Mouse (Mus musculus) limb, embryonic 14.5 days (tissue): ENCODE measurements around the gene Akap2. TPM values are rescaled to one million over a fixed set of nuclear protein-coding genes. Genes with fewer than 3 reads are reported as not detected.
A peak's percentile ranks its signal among the peaks of the same experiment; 100 is the strongest.

ENCODE experiments used
- ATAC-seq: fragments of 200-750 bp; cut with Nextera tagmentation; 2 replicates; pipeline ENCODE4 v1.8.0; 2017; ENCODE audit warnings: low read depth, moderate number of reproducible peaks, moderate TSS enrichment; ENCODE audit not compliant: low FRiP score
- DNase-seq: peaks from one replicate; pipeline ENCODE4 v3.0.0-alpha.2; 2015; ENCODE audit warnings: low spot score
- H3K27ac ChIP-seq: fragments of 300-500 bp; sonication (generic); replicated peaks from 2 replicates; pipeline ENCODE4 v1.5.1; 2014; ENCODE audit warnings: low read depth, mild to moderate bottlenecking, low read length, moderate library complexity, mixed read lengths
- H3K27me3 ChIP-seq: fragments of 300-500 bp; sonication (generic); 2 replicates; pipeline ENCODE4 v1.6.1; 2014; ENCODE audit warnings: low read length, mixed read lengths; ENCODE audit not compliant: control insufficient read depth, insufficient read depth
- H3K36me3 ChIP-seq: fragments of 300-500 bp; sonication (generic); 2 replicates; pipeline ENCODE4 v1.6.1; 2014; ENCODE audit warnings: mild to moderate bottlenecking, low read length, moderate library complexity, mixed read lengths; ENCODE audit not compliant: control insufficient read depth, insufficient read depth
- H3K4me1 ChIP-seq: fragments of 300-500 bp; sonication (generic); 2 replicates; pipeline ENCODE4 v1.6.1; 2014; ENCODE audit warnings: antibody characterized with exemption, low read length, mixed read lengths; ENCODE audit not compliant: control insufficient read depth, insufficient read depth
- H3K4me2 ChIP-seq: fragments of 300-500 bp; sonication (generic); replicated peaks from 2 replicates; pipeline ENCODE4 v1.6.1; 2014; ENCODE audit warnings: low read depth, mild to moderate bottlenecking, low read length, moderate library complexity; ENCODE audit not compliant: severe bottlenecking
- H3K4me3 ChIP-seq: fragments of 300-500 bp; sonication (generic); replicated peaks from 2 replicates; pipeline ENCODE4 v1.5.1; 2014; ENCODE audit warnings: low read length
- H3K9ac ChIP-seq: fragments of 300-500 bp; sonication (generic); 2 replicates; pipeline ENCODE4 v1.6.1; 2014; ENCODE audit warnings: mild to moderate bottlenecking, low read depth, low read length, moderate library complexity; ENCODE audit not compliant: severe bottlenecking
- H3K9me3 ChIP-seq: fragments of 300-500 bp; sonication (generic); 2 replicates; pipeline ENCODE4 v1.6.1; 2016; ENCODE audit warnings: low read length; ENCODE audit not compliant: control insufficient read depth
- POLR2A ChIP-seq: fragments of 200-500 bp; IDR thresholded peaks from 2 replicates; pipeline ENCODE4 v1.8.0; 2012; ENCODE audit warnings: inconsistent platforms, mild to moderate bottlenecking, moderate library complexity, borderline replicate concordance; ENCODE audit not compliant: insufficient read depth, insufficient read length; ENCODE audit errors: extremely low read depth
- WGBS: fragments of 180-500 bp; shearing (Covaris S2); extraction: QIAGEN DNeasy Blood & Tissue Kit; methylation state at CpG from one replicate; pipeline ENCODE4 v1.1.7; 2014; 5-methylcytosine and 5-hydroxymethylcytosine counted together
- polyA plus RNA-seq, 2 experiments: library from polyadenylated mRNA; depleted of rRNA in 1 of 2; stranded (reverse) in 1 of 2; unstranded in 1 of 2; fragments of >200 nt; fragmentation: Nextera tagmentation in 1 of 2; extraction: Ambion mirVana in 1 of 2; gene quantifications; 2 replicates each; pipeline versions ENCODE4 v1.2.1 to v1.2.3; 2012 to 2014

Gene Akap2
- polyA plus RNA-seq, 2 experiments, result 23.6 to 27.6 TPM

DNA sequence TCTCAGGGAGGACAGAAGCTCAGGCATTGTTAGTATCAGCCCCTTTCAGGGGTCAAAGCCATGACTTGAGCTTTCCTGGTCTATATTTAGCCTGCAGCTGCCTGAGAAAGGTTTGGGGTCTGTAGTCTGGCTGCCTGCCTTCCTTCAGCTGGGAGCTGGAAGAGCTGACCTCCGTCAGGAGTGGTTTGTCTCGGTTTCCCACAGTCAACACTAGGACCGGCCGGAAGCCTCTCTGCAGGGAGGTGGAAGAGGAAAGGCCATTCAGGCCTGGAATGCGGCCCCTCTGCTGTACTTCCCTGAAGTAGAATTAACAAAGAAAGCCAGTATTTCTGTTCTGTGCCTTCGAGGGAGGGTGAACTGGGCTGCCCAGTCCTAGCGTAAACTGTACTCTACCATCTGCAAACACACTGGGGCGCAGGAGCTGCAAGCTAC lies 129.6 kb downstream of the Akap2 start:
- Histone ChIP-seq H3K9ac (peak overlapping the region; percentile 38), H3K4me1 (peaks cover 43% of the 10 kb centered on the region)
- 21% methylated on average over 8 of the region's 8 CpGs for WGBS

DNA sequence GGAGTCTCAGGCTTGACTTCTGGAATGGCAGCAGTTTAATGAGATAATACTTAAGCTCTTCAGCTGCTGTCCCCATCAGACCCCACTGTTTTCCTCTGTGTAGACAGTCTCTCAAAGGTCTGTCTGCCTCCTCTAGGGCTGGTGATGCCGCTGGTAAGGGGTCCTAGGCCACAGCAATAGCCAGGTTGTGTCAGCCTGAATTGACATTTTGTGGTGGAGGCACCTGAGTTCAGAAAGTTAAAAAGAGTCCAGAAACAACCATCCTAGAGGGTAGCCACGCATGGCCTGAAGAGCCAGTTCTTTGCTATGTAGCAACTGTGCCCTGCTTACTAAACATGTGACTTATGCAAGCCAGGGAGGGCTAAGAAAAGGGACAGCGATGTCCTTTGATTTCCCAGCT lies 130.2 kb downstream of the Akap2 start:
- no peaks in the 10 kb centered on the region for H3K27me3 ChIP-seq
- no peak for TF ChIP-seq POLR2A
- H3K4me2 ChIP-seq, result peak overlapping the region; percentile 50
- 0 out of 2 replicates have a peak overlapping the region, but pooled peaks have one; percentile 0 for H3K9ac ChIP-seq
- WGBS, result 87% methylated on average over 3 of the region's 3 CpGs
- peaks cover 9% of the 10 kb centered on the region; the same call in 1 of the 2 replicates for H3K36me3 ChIP-seq
- 0 out of 2 replicates have a peak overlapping the region, but pooled peaks have one; percentile 36 for H3K4me3 ChIP-seq
- peak overlapping the region; percentile 88 for H3K27ac ChIP-seq
- no peak for ATAC-seq
- peaks cover 43% of the 10 kb centered on the region for H3K4me1 ChIP-seq
- DNase-seq, result no peak
- H3K9me3 ChIP-seq, result no peaks in the 10 kb centered on the region

More for the DNA sequence above, 129.6 kb downstream of the Akap2 start:
- Histone ChIP-seq H3K36me3 (peaks cover 9% of the 10 kb centered on the region; the same call in 1 of the 2 replicates), H3K27me3 (no peaks in the 10 kb centered on the region), H3K9me3 (no peaks in the 10 kb centered on the region), H3K27ac (peak overlapping the region; percentile 88), H3K4me3 (peak overlapping the region; percentile 36), H3K4me2 (peak overlapping the region; percentile 50)
- DNase-seq (peak; percentile 77), ATAC-seq (peak; percentile 69)
- no peak for TF ChIP-seq POLR2A

DNA sequence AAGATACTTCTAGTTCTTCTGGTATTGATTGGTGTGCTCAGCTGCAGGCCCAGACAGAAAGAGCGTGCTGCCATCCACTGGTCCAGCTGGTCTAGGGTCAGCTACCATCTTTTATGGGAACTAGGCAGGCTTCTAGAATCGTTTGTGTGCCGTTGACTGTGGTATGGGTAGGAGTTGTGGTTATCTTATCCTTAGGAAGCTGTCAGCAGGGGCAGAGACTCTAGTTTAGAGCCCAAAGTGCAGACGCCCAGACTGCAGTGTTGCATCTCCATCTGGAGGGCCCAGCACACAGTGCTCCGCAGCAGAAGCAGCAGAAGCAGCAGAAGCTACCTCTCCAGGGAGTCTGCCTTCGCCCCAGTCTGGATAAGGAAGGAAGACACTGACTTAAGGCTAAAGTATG lies 132.0 kb downstream of the Akap2 start:
- TF ChIP-seq POLR2A, result no peak
- Histone ChIP-seq H3K4me2 (no peak overlapping the region), H3K9ac (no peak overlapping the region), H3K9me3 (no peaks in the 10 kb centered on the region), H3K4me1 (peaks cover 41% of the 10 kb centered on the region), H3K27me3 (no peaks in the 10 kb centered on the region), H3K27ac (no peak overlapping the region), H3K4me3 (no peak overlapping the region), H3K36me3 (peaks cover 13% of the 10 kb centered on the region)
- no peak for ATAC-seq
- WGBS, result 76% methylated on average over 6 of the region's 6 CpGs
- no peak for DNase-seq

DNA sequence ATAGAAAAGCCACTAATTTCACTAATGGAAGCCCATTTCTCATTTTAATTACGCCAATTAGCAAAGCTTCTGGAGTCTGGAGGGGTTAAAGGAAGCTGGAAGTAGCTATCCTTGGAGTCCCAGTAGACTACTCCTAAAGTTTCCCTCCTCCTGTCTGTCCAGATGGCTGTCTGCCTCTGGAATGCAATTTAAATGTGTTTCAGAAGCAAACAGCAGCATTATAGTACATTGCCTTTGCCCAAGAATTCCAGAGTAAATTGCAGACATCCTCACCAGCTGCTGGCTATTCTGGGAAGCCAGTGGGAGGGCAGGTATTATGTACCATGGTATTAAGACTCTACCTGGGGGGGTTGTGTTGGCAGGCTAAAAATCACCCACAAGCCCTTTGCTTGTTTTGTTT lies 134.3 kb downstream of the Akap2 start:
- no peak overlapping the region for H3K9ac ChIP-seq
- no peaks in the 10 kb centered on the region for H3K27me3 ChIP-seq
- ATAC-seq, result 0 out of 2 replicates have a peak, but pooled peaks have one; percentile 23
- H3K9me3 ChIP-seq, result no peaks in the 10 kb centered on the region
- H3K4me1 ChIP-seq, result peaks cover 20% of the 10 kb centered on the region
- 67% methylated on average over 1 of the region's 1 CpGs for WGBS
- no peak overlapping the region for H3K4me2 ChIP-seq
- H3K27ac ChIP-seq, result no peak overlapping the region
- H3K36me3 ChIP-seq, result peaks cover 36% of the 10 kb centered on the region
- DNase-seq, result no peak
- no peak overlapping the region for H3K4me3 ChIP-seq
- no peak for TF ChIP-seq POLR2A

DNA sequence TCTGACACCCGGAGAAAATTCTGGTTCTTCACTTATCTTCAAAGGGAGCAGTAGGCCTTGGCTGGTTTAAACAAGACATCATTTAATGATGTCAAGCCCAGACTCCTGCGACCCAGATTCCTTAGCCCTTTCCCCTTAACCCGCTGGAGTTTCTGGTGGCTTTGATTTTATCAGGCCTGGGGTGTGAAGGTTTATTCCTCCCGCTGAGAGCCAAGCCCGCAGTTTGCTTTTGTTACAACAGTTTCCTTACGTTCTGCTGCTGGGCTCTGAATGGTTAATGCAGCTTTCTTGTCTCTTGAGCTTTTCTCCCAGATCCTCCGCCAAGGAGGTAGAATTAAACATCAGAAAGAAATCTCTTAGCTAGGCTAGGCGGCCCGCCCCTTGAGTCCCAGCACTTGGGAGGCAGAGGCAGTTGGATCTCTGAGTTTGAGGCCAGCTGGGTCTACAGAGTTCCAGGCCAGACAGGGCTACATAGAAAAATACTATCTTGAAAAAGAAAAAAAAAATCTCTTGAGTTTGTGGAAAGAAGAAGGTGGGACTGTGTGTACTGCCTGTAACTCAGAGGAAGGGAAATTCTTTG lies 135.1 kb downstream of the Akap2 start:
- WGBS, result 22% methylated on average over 9 of the region's 9 CpGs
- H3K4me3 ChIP-seq, result no peak overlapping the region
- TF ChIP-seq POLR2A, result no peak

More for the DNA sequence above, 135.1 kb downstream of the Akap2 start:
- Histone ChIP-seq H3K4me2 (no peak overlapping the region), H3K27me3 (no peaks in the 10 kb centered on the region), H3K9ac (no peak overlapping the region), H3K4me1 (peaks cover 12% of the 10 kb centered on the region), H3K27ac (no peak overlapping the region), H3K9me3 (no peaks in the 10 kb centered on the region), H3K36me3 (peaks cover 44% of the 10 kb centered on the region)
- ATAC-seq (no peak), DNase-seq (no peak)
